Mouse (Mus musculus) G1E-ER4 (cell line): ENCODE measurements around the gene Myh6. TPM values are rescaled to one million over a fixed set of nuclear protein-coding genes. Genes with fewer than 3 reads are reported as not detected.

ENCODE experiments used
- GATA1 ChIP-seq: IDR thresholded peaks from one replicate; pipeline ENCODE4 v1.8.0; 2012; ENCODE audit warnings: low read length, inconsistent platforms
- polyA plus RNA-seq: library from polyadenylated mRNA; stranded (reverse); fragments of >175 nt; gene quantifications from 2 replicates; pipeline ENCODE4 v1.2.3, GENCODE M21; 2012

Myh6 gene
- polyA plus RNA-seq, 1 experiment, result 0.01 TPM

DNA sequence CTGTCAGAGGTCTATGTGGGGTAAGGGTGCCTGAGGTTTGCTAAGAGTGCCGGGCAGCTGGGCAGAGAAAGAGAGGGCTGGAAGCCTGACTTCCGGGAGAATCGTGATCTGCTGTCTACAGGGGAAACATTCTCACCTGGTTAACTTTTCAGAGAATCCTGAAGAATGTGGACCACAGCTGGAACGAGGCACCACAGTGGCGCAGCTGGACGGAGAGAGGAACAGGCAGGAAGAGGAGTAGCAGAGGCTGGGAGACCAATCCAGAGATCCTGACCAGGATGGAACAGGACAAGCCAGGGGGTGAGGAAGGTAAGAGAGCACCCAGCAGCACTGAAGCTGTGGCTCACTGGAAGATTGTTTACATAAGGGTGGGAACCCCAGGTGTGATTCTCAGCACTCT, 1.1 kb downstream of the Myh6 start:
- TF ChIP-seq GATA1, result no peak

- no peak for TF ChIP-seq GATA1
Measured at GRCm38 (mm10) chr14:54965044-54965443, 1.7 kb downstream of the Myh6 start.

- TF ChIP-seq GATA1, result no peak
Measured at GRCm38 (mm10) chr14:54963727-54964126, 3.0 kb downstream of the Myh6 start.

DNA sequence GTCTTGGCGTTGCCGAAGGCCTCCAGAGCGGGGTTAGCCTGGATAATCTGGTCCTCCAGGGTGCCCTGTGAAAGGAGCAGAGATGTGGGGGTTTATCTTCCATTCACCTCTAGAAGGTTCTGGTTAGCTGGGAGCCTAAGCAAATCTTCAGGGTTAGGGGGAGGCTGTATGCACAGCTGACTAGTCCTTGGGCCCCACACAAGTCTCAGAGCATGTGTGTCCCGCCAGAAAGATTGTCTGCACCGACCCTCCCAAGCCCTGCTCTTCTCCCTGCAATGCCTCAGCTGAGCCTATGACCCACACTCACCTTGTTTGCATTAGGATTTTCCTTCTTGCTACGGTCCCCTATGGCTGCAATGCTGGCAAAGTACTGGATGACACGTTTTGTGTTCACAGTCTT, 4.0 kb downstream of the Myh6 start:
- TF ChIP-seq GATA1, result no peak

DNA sequence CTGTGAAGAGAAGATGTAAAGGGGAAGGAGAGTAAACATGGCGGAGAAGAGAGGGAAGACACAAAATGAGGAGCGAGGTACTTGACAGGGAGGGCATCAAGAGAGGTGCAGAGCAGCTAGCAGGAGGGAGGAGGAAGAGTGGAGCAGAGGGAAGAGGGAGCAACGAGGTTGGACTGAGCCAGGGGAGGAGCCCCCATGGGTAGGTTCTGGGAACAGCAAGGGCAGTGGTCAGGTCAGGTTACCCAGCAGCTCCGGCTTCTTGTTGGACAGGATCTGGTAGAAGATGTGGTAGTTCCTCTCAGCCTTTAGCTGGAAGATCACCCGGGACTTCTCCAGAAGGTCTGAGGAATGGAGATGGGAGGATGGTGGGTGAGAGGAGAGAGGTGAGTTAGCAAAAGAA, 5.2 kb downstream of the Myh6 start:
- no peak for TF ChIP-seq GATA1

DNA sequence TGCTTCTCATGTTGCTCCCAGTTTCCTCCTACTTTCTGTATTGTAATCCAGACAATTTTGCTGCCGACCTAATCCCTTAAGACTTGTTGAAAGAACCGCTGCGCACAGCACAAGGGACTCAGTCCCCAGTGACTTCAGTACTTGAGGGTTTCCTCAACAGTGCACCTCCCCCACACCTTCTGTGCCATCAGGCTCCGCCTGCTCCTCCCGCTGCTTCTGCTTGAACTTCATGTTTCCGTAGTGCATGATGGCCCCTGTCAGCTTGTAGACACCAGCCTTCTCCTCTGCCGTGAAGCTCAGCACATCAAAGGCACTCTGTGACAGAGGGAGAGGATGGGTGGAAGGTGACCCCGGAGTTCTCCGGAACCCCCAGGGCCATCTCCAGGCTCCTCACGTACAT, 6.0 kb downstream of the Myh6 start:
- TF ChIP-seq GATA1, result no peak

DNA sequence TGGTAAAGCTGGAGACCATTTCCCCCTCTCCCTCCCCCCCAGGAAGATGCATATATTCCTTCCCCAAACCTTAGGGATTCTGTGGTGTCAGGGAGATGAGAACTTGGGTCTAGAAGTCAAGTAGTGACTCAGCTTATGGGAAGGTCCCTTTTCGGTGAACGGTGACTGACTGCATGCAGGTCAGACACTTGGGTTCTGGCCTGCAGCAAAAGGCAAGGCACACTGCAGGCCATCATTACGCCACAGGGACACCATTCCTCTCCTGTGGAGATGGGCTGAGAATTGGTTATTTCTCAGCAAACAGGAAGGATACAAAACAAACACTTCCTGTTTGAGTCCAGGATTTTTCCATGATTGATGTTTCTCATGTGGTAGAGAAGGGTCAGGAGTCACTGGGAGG, 7.5 kb downstream of the Myh6 start:
- no peak for TF ChIP-seq GATA1

DNA sequence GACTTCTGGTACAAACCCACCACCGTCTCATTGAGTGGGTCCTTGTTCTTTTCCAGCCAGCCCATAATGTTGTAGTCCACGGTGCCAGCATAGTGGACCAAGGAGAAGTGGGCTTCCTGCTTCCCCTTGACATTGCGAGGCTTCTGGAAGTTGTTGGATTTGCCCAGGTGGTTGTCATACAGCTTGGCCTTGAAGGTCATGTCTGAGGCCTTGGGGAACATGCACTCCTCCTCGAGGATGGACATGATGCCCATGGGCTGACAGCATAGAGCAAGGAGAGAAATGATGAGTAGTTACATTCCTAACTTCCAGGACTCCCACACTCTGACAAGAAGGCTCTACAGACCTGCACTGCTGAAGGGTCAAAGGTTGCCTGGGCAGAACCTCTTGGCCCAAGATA, 8.2 kb downstream of the Myh6 start:
- no peak for TF ChIP-seq GATA1

DNA sequence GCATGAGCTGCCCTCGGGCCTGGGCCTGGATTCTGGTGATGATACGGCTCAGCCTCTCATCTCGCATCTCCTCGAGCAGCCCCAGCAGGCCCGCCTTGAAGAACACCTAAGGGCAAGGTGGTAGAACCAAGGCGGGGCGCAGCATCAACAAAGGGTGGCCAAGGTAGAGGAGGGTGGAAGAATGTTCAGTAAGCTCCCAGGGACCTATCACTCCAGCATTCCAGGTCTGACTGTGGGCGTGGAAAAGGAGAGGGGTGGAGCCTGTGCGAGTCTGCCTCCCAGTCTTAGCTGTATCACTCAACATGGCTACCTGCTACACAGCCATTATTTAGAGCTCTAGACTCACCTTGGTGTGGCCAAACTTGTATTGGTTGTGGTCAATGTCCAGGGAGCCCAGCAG, 10.2 kb downstream of the Myh6 start:
- no peak for TF ChIP-seq GATA1

- TF ChIP-seq GATA1, result no peak
Measured at GRCm38 (mm10) chr14:54955481-54955880, 11.2 kb downstream of the Myh6 start.

DNA sequence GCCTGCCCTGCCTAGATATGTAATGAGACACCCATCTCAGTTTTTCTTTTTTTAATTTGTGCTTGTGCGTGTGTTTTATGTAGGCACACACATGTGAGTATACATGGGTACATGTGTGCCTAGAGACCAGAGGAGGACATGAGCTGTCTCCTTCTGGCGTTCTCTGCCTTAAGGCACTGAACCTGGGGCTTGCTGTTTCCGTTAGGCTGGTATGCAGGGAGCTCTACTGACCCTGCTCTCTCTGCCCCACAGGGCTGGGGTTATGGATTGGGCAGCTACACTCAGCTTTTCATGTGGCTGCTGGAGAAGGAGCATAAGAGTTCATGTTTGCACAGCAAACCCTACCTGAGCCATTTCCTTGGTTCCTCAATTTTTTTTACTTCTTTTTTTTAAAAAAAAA, 12.3 kb downstream of the Myh6 start:
- TF ChIP-seq GATA1, result no peak

- TF ChIP-seq GATA1, result no peak
Measured at GRCm38 (mm10) chr14:54953664-54954206, 13.0 kb downstream of the Myh6 start.

DNA sequence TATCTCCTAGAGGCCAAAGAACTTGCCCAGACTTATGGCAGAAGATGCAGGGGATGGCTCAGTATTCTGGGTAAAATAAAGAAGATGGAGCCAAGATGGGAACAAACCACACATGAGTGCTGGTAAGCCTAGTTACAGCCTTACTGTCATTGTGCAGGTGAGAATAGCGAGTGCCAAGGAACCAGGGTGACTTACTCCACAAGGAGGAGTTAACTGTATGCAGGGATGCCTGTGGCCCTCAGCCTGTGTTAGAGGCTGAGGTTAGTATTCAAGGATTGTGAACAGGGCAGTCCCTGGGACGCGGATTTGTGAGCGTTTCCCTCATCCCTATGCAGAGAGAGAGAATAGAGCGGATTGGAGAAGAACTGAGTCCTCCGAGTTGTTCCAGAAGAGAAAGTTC, 15.1 kb downstream of the Myh6 start:
- no peak for TF ChIP-seq GATA1

DNA sequence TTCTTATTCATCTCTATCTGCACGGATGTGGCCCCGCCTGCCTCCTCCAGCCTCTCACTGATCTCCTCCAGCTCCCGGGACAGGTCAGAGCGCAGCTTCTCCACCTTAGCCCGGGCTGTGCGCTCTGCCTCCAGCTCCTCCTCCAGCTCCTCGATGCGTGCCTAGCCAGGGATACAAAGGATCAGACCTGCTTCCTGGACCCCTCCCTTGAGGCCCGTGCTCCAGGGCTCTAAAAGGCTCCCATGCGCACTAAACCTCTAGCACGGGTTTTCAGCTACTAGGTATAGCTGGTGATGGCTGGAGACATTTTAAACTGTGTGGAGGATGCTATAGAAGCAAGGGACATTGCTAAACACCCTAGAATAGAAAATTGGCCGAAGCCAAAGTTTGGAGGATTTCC, 16.2 kb downstream of the Myh6 start:
- TF ChIP-seq GATA1, result no peak

DNA sequence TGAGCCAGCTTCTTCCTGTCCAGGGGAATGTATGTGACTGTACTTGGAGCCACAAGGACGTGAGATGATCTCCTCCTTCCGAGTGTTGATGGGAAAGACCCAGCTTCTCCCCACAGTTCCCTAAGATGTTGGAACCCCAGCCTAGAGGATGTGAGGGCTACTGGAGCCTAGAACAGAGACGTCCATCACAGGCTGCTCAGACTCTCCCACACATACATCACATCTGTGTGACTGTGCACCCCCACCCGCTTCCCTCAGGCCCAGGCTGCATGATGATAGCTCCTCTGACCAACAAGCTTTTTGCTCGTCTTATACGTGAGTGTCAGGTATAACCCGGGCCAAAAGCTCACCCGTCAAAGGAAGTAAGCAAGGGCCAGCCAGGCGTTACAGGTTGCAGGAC, 17.9 kb downstream of the Myh6 start:
- TF ChIP-seq GATA1, result no peak

DNA sequence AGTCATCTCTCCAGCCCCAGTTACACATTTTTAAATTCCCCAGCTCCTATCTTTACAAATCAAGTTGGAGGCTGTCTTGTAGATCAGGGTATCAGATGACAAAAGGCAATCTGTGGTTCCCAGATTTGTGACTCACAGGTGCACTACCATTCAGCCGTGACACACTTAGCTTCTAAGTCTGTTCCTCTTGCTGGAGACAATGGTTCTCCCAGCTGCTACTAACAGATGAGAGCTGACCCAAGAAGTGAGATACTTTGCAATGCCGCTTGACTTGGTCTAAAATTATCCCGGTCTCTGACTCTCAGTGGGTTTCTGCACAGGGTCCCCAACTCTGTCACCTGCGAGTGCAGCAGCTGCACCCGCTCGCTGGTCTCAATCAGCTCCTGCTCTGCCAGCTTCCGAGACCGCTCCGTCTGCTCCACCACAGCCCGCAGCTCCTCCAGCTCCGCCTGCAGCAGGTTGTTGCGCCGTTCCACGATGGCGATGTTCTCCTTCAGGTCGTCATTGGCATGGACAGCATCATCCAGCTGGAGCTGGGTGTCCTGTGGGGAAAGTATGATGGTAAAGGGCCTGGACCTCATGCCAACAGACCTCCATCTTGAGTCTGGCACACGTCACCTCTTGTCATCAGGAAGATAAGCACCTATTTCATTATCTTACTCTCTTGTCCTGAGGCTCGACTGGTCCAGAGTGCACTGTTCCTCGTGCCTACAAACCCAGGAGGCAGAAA, 20.6 kb downstream of the Myh6 start:
- no peak for TF ChIP-seq GATA1

- TF ChIP-seq GATA1, result no peak
Measured at GRCm38 (mm10) chr14:54944939-54945338, 21.8 kb downstream of the Myh6 start.

GRCm38 (mm10) chr14:54943971-54944370, 22.8 kb downstream of the Myh6 start:
- TF ChIP-seq GATA1, result no peak
